Mouse (Mus musculus): ENCODE data around the gene Maml3.

DNA sequence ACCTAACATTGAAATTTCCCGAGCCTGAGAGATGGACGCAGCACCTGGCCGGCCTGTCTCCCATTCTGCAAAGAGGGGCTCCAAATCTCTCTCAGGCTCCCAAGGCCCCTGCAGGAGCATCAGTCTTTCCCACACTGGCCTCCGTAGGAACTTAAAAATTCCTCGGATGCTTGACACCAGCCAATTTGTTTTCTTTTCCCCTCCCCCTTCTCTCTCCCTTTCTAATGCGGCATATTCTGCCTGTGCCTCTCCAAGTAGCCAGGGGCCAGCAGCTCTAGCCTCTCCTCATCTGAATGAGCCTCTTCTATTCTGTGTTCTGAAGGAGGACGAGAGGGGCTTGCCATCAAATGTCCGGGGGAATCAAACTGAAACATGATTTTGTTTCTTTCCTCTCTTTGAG is 391.6 kb downstream of the Maml3 start:
- TF ChIP-seq CTCF (IDR thresholded peaks at IDR 0.05; ENCODE audit: insufficient read depth, low read depth, low read length) = no peak
- no peak for TF ChIP-seq POLR2A (IDR thresholded peaks at IDR 0.05; ENCODE audit: insufficient read depth, low read depth, low read length)

Data from olfactory bulb, adult 2 months (tissue).